Mouse (Mus musculus): ENCODE results near the gene Kcna5. TPM values are rescaled to one million over a fixed set of nuclear protein-coding genes. Genes with fewer than 3 reads are reported as not detected.

Kcna5 gene
- total and polyA plus RNA-seq, 3 experiments: not detected

- in situ Hi-C loops (cut with MboI; ENCODE audit: low pct_ligation_motif_present, low pct_unique_long_range_greater_than_20kb, low sequenced_read_pairs) (no loop called here), dilution Hi-C loops (cut with MboI; ENCODE audit: extremely low pct_ligation_motif_present, extremely low pct_unique_long_range_greater_than_20kb, low sequenced_read_pairs) (no loop called here)
- no peak for DNase-seq (ENCODE audit: extremely low read depth)
- no peak overlapping the region for H3K4me2 ChIP-seq (ENCODE audit: insufficient read depth, low read depth, poor library complexity, severe bottlenecking)
- H3K79me2 ChIP-seq (replicated peaks; ENCODE audit: control insufficient read depth, extremely low read depth, insufficient read depth, poor library complexity, severe bottlenecking): no peaks in the 10 kb centered on the region
- no peaks in the 10 kb centered on the region for H3K36me3 ChIP-seq (replicated peaks in 1 of 2; ENCODE audit: control insufficient read depth in 1 of 2, insufficient read depth in 1 of 2, low read length in 1 of 2)
- H3K4me3 ChIP-seq (replicated peaks in 1 of 3; ENCODE audit: low read depth in 2 of 3, low read length in 2 of 3, poor library complexity in 1 of 3): no peak overlapping the region
- H3K9ac ChIP-seq (ENCODE audit: insufficient read depth, low read depth): no peak overlapping the region
- TF ChIP-seq EP300 (IDR thresholded peaks at IDR 0.05; ENCODE audit: low read length): no peak
- no peak for TF ChIP-seq TBP (conservative IDR thresholded peaks at IDR 0.05; ENCODE audit: low read depth, low read length)
- no peak for TF ChIP-seq MYC (IDR thresholded peaks at IDR 0.05; ENCODE audit: low read depth, low read length)
- no peak for TF ChIP-seq SMC3 (IDR thresholded peaks at IDR 0.05; ENCODE audit: low read depth, low read length)
- no peak for TF ChIP-seq NRF1 (IDR thresholded peaks at IDR 0.05; ENCODE audit: low read depth, low read length)
- no peak for TF ChIP-seq RAD21 (IDR thresholded peaks at IDR 0.05; ENCODE audit: low read depth, low read length)
- TF ChIP-seq JUN (IDR thresholded peaks at IDR 0.05; ENCODE audit: insufficient read depth, low read depth, low read length): no peak
- TF ChIP-seq POLR2A (IDR thresholded peaks at IDR 0.05; ENCODE audit: low read depth, low read length): no peak
- TF ChIP-seq IRF4 (IDR thresholded peaks at IDR 0.05; ENCODE audit: low read depth, low read length): no peak
- TF ChIP-seq ZNF384 (IDR thresholded peaks at IDR 0.05; ENCODE audit: low read depth, low read length): no peak
- no peak for TF ChIP-seq MAX (IDR thresholded peaks at IDR 0.05; ENCODE audit: low read length)
- no peak for TF ChIP-seq E2F4 (IDR thresholded peaks at IDR 0.05; ENCODE audit: insufficient replicate concordance, low read depth, low read length)
- no peak for TF ChIP-seq POLR2AphosphoS2 (IDR thresholded peaks at IDR 0.05; ENCODE audit: low read depth, low read length)
- no peak for TF ChIP-seq USF2 (conservative IDR thresholded peaks at IDR 0.05; ENCODE audit: low read depth, low read length)
- TF ChIP-seq MEF2A (IDR thresholded peaks at IDR 0.05; ENCODE audit: borderline replicate concordance, low read depth, low read length): no peak
- peaks cover 98% of the 10 kb centered on the region for H3K27me3 ChIP-seq (replicated peaks)
- H3K4me1 ChIP-seq (ENCODE audit: control insufficient read depth in 1 of 2, insufficient read depth in 2 of 2): no peaks in the 10 kb centered on the region
- H3K27ac ChIP-seq (ENCODE audit: insufficient read depth, low read depth): no peak overlapping the region
- H3K9me3 ChIP-seq (replicated peaks; ENCODE audit: low read length): no peaks in the 10 kb centered on the region
Observed at GRCm38 (mm10) chr6:126577415-126577814, 42.2 kb upstream of the Kcna5 start.

DNA sequence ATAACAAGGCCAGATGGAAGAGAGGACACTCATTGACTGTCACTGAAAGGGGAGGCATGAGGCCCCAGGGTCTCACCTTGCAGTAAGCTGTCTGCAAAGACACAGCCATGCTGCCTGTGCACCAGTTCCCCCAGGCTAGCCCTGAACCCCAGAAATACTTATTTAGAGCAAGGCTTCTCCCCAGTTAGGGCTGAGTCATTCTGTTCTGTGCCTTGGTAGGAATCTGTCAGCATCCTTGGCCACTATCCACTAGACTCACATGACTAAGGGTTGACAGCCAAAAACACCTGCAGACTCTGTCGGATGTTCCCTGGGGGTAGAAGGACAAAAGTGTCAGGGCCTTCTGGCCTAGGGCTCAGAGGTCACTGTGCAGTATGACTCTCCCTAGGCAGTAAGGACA is 41.4 kb upstream of the Kcna5 start:
- Histone ChIP-seq H3K79me2 (replicated peaks; ENCODE audit: control insufficient read depth, extremely low read depth, insufficient read depth, poor library complexity, severe bottlenecking) (no peaks in the 10 kb centered on the region), H3K9ac (ENCODE audit: insufficient read depth, low read depth) (no peak overlapping the region), H3K27ac (ENCODE audit: insufficient read depth, low read depth) (no peak overlapping the region), H3K36me3 (replicated peaks in 1 of 2; ENCODE audit: control insufficient read depth in 1 of 2, insufficient read depth in 1 of 2, low read length in 1 of 2) (no peaks in the 10 kb centered on the region), H3K9me3 (replicated peaks; ENCODE audit: low read length) (no peaks in the 10 kb centered on the region), H3K4me2 (ENCODE audit: insufficient read depth, low read depth, poor library complexity, severe bottlenecking) (no peak overlapping the region), H3K27me3 (replicated peaks) (peaks cover 99% of the 10 kb centered on the region), H3K4me1 (ENCODE audit: control insufficient read depth in 1 of 2, insufficient read depth in 2 of 2) (no peaks in the 10 kb centered on the region), H3K4me3 (replicated peaks in 1 of 3; ENCODE audit: low read depth in 2 of 3, low read length in 2 of 3, poor library complexity in 1 of 3) (no peak overlapping the region)
- in situ Hi-C loops (cut with MboI; ENCODE audit: low pct_ligation_motif_present, low pct_unique_long_range_greater_than_20kb, low sequenced_read_pairs): no loop called here
- dilution Hi-C loops (cut with MboI; ENCODE audit: extremely low pct_ligation_motif_present, extremely low pct_unique_long_range_greater_than_20kb, low sequenced_read_pairs): no loop called here
- DNase-seq (ENCODE audit: extremely low read depth): no peak
- no peak for TF ChIP-seq E2F4 (IDR thresholded peaks at IDR 0.05; ENCODE audit: insufficient replicate concordance, low read depth, low read length)
- no peak for TF ChIP-seq CHD2 (IDR thresholded peaks at IDR 0.05; ENCODE audit: low read length)
- TF ChIP-seq JUND (conservative IDR thresholded peaks at IDR 0.05; ENCODE audit: low read depth, low read length): no peak
- TF ChIP-seq USF1 (IDR thresholded peaks at IDR 0.05; ENCODE audit: low read depth, low read length): no peak
- TF ChIP-seq CTCF (conservative IDR thresholded peaks at IDR 0.05 in 1 of 2, IDR thresholded peaks at IDR 0.05 in 1 of 2; ENCODE audit: low read depth in 2 of 2, low read length in 2 of 2): no peak
- no peak for TF ChIP-seq MAX (IDR thresholded peaks at IDR 0.05; ENCODE audit: low read length)
- no peak for TF ChIP-seq MEF2A (IDR thresholded peaks at IDR 0.05; ENCODE audit: borderline replicate concordance, low read depth, low read length)
- no peak for TF ChIP-seq CHD1 (IDR thresholded peaks at IDR 0.05; ENCODE audit: low read depth, low read length)
- TF ChIP-seq JUN (IDR thresholded peaks at IDR 0.05; ENCODE audit: insufficient read depth, low read depth, low read length): no peak
- TF ChIP-seq PAX5 (IDR thresholded peaks at IDR 0.05; ENCODE audit: low read length): no peak
- TF ChIP-seq POLR2A (IDR thresholded peaks at IDR 0.05; ENCODE audit: low read depth, low read length): no peak
- TF ChIP-seq RCOR1 (conservative IDR thresholded peaks at IDR 0.05; ENCODE audit: low read depth, low read length): no peak
- no peak for TF ChIP-seq USF2 (conservative IDR thresholded peaks at IDR 0.05; ENCODE audit: low read depth, low read length)
- TF ChIP-seq MXI1 (IDR thresholded peaks at IDR 0.05; ENCODE audit: low read depth, low read length): no peak
- TF ChIP-seq TBP (conservative IDR thresholded peaks at IDR 0.05; ENCODE audit: low read depth, low read length): no peak
- no peak for TF ChIP-seq KAT2A (IDR thresholded peaks at IDR 0.05; ENCODE audit: insufficient replicate concordance, low read length)
- TF ChIP-seq ELF1 (IDR thresholded peaks at IDR 0.05; ENCODE audit: low read depth, low read length): no peak
- no peak for TF ChIP-seq TCF12 (IDR thresholded peaks at IDR 0.05; ENCODE audit: low read depth, low read length)
- TF ChIP-seq SMC3 (IDR thresholded peaks at IDR 0.05; ENCODE audit: low read depth, low read length): no peak
- TF ChIP-seq UBTF (IDR thresholded peaks at IDR 0.05; ENCODE audit: low read depth, low read length): no peak

All from CH12.LX (cell line).